In genomic region chr13:112486236-112486635, GRCm38 (mm10) we compare ENCODE assay signal across 25 mouse cellular contexts. TPM values are rescaled to one million over a fixed set of nuclear protein-coding genes. Genes with fewer than 3 reads are reported as not detected.
DNase-seq lines count a peak whose midpoint lies in the region; ATAC-seq and TF ChIP-seq lines count a peak whose summit lies in the region.
"Had no signal": no experiment of that assay in that cellular context is flagged by ENCODE, and none has a peak within 500 bp of the region (broad histone marks: within the 10 kb centered on the region; RNA-seq: fewer than 3 reads in every experiment).

No protein-coding gene starts in this region.

- H3K9me3 ChIP-seq in kidney, embryonic 16.5 days (ENCODE audit: low read length): no peaks in the 10 kb centered on the region
- H3K9me3 ChIP-seq in liver, embryonic 12.5 days (replicated peaks): peaks cover 4% of the 10 kb centered on the region; the same call in 1 of the 2 replicates
- H3K9me3 ChIP-seq: embryonic facial prominence, embryonic 13.5 days; forebrain, embryonic 12.5 days; forebrain, embryonic 15.5 days; hindbrain, embryonic 12.5 days; hindbrain, embryonic 15.5 days had no signal

- no peak overlapping the region for H3K4me3 ChIP-seq in kidney, embryonic 16.5 days (ENCODE audit: low read length)
- H3K4me3 ChIP-seq in liver, adult 2 months (ENCODE audit: insufficient read depth, low read depth, low read length): no peak overlapping the region
- H3K4me3 ChIP-seq in liver, embryonic 12.5 days: no peak overlapping the region
- H3K4me3 ChIP-seq in small intestine, adult 2 months (ENCODE audit: low read depth, low read length): no peak overlapping the region
- H3K4me3 ChIP-seq: embryonic facial prominence, embryonic 10.5 days; embryonic facial prominence, embryonic 13.5 days; erythroblast, embryonic 14.5 days; forebrain, embryonic 12.5 days; forebrain, embryonic 15.5 days; hindbrain, embryonic 12.5 days; hindbrain, embryonic 15.5 days had no signal

- no peaks in the 10 kb centered on the region for H3K27me3 ChIP-seq in kidney, embryonic 16.5 days (ENCODE audit: insufficient read depth, low read length)
- no peaks in the 10 kb centered on the region for H3K27me3 ChIP-seq in liver, adult 2 months (ENCODE audit: control insufficient read depth, insufficient read depth, low read length)
- H3K27me3 ChIP-seq in liver, embryonic 12.5 days (replicated peaks): no peaks in the 10 kb centered on the region
- H3K27me3 ChIP-seq in small intestine, adult 2 months (ENCODE audit: control insufficient read depth, insufficient read depth, low read length): no peaks in the 10 kb centered on the region
- H3K27me3 ChIP-seq: embryonic facial prominence, embryonic 13.5 days; forebrain, embryonic 12.5 days; forebrain, embryonic 15.5 days; hindbrain, embryonic 12.5 days; hindbrain, embryonic 15.5 days had no signal

- no peak for TF ChIP-seq CTCF in liver, adult 2 months (IDR thresholded peaks at IDR 0.05; ENCODE audit: low read depth, low read length)
- TF ChIP-seq CTCF in small intestine, adult 2 months (IDR thresholded peaks at IDR 0.05; ENCODE audit: extremely low read depth, insufficient read length, insufficient replicate concordance, low read depth, low read length): no peak

- H3K4me2 ChIP-seq in kidney, embryonic 16.5 days (replicated peaks; ENCODE audit: low read depth, low read length): no peak overlapping the region
- no peak overlapping the region for H3K4me2 ChIP-seq in liver, embryonic 12.5 days
- H3K4me2 ChIP-seq: embryonic facial prominence, embryonic 13.5 days; forebrain, embryonic 12.5 days; forebrain, embryonic 15.5 days; heart, embryonic 11.5 days; hindbrain, embryonic 12.5 days; hindbrain, embryonic 15.5 days had no signal

- no peak for TF ChIP-seq POLR2A in liver, adult 2 months (IDR thresholded peaks at IDR 0.05; ENCODE audit: extremely low read depth, insufficient read depth, low read length)
- no peak for TF ChIP-seq POLR2A in small intestine, adult 2 months (IDR thresholded peaks at IDR 0.05; ENCODE audit: low read depth, low read length)

- no peak for ATAC-seq in kidney, embryonic 16.5 days (ENCODE audit: low FRiP score, low TSS enrichment)
- ATAC-seq in liver, embryonic 12.5 days: no peak
- ATAC-seq: activated CD4-positive, CD25-positive, alpha-beta regulatory T cell, adult 4 months; CD4-positive, CD25-positive, alpha-beta regulatory T cell, adult 4 months; forebrain, embryonic 15.5 days had no signal

- H3K4me1 ChIP-seq in kidney, embryonic 16.5 days (ENCODE audit: insufficient read depth, low read length): no peaks in the 10 kb centered on the region
- peaks cover 7% of the 10 kb centered on the region; the same call in 1 of the 2 replicates for H3K4me1 ChIP-seq in liver, adult 2 months (ENCODE audit: control insufficient read depth, insufficient read depth, low read length)
- H3K4me1 ChIP-seq in liver, embryonic 12.5 days: peaks cover 14% of the 10 kb centered on the region
- no peaks in the 10 kb centered on the region for H3K4me1 ChIP-seq in small intestine, adult 2 months (ENCODE audit: control insufficient read depth, insufficient read depth, insufficient read length, low read length)
- H3K4me1 ChIP-seq: embryonic facial prominence, embryonic 10.5 days; forebrain, embryonic 12.5 days; forebrain, embryonic 15.5 days; hindbrain, embryonic 12.5 days; hindbrain, embryonic 15.5 days had no signal

- DNase-seq in kidney, adult 11 months: peak; percentile 80
- DNase-seq in kidney, postnatal 4 days: no peak
- peak; percentile 61 to 69 for DNase-seq in kidney, adult 8-10 months
- DNase-seq in liver, adult 2 months (ENCODE audit: extremely low read depth, low read depth, low spot score): peak; percentile 95
- DNase-seq in cerebellum, adult 8-10 months: no peak
- DNase-seq: adrenal gland, adult 8-10 months; adrenal gland, postnatal 25 days; cerebellum, adult 11-12 months; cerebellum, adult 9-10 months; cerebellum, postnatal 25 days; embryo, embryonic 11 days; gastrocnemius, postnatal 25 days had no signal

- 97% methylated on average over 5 of the region's 5 CpGs for WGBS in kidney, embryonic 16.5 days
- WGBS in liver, adult 2 months: 43% methylated on average over 5 of the region's 5 CpGs
- 75% methylated on average over 5 of the region's 5 CpGs for WGBS in liver, embryonic 12.5 days (ENCODE audit: insufficient replicate concordance)
- WGBS in small intestine, adult 2 months: 57% methylated on average over 5 of the region's 5 CpGs

- no peak overlapping the region for H3K9ac ChIP-seq in kidney, embryonic 16.5 days (replicated peaks; ENCODE audit: low read length)
- no peak overlapping the region for H3K9ac ChIP-seq in liver, adult 2 months (ENCODE audit: low read depth, low read length)
- H3K9ac ChIP-seq in liver, embryonic 12.5 days: no peak overlapping the region
- H3K9ac ChIP-seq: embryonic facial prominence, embryonic 13.5 days; forebrain, embryonic 12.5 days; forebrain, embryonic 15.5 days; hindbrain, embryonic 12.5 days; hindbrain, embryonic 15.5 days had no signal

- H3K79me2 ChIP-seq in liver, adult 2 months (ENCODE audit: control insufficient read depth, insufficient read depth, low read length): no peaks in the 10 kb centered on the region

- H3K36me3 ChIP-seq in kidney, embryonic 16.5 days (ENCODE audit: insufficient read depth, low read length): peaks cover 54% of the 10 kb centered on the region
- peaks cover 70% of the 10 kb centered on the region for H3K36me3 ChIP-seq in liver, adult 2 months (ENCODE audit: control insufficient read depth, insufficient read depth, low read length)
- H3K36me3 ChIP-seq in liver, embryonic 12.5 days: peaks cover 44% of the 10 kb centered on the region
- H3K36me3 ChIP-seq in small intestine, adult 2 months (ENCODE audit: control insufficient read depth, insufficient read depth, low read length): peaks cover 36% of the 10 kb centered on the region

- H3K27ac ChIP-seq in kidney, embryonic 16.5 days (ENCODE audit: low read length): no peak overlapping the region
- H3K27ac ChIP-seq in liver, adult 2 months (replicated peaks; ENCODE audit: insufficient read depth, low read depth, low read length): peak overlapping the region; percentile 36
- H3K27ac ChIP-seq in liver, embryonic 12.5 days: no peak overlapping the region
- peak overlapping the region; percentile 27; the same call in 1 of the 2 replicates for H3K27ac ChIP-seq in small intestine, adult 2 months (ENCODE audit: insufficient read depth, low read depth, low read length)
- H3K27ac ChIP-seq: embryonic facial prominence, embryonic 10.5 days; embryonic facial prominence, embryonic 13.5 days; forebrain, embryonic 12.5 days; forebrain, embryonic 15.5 days; hindbrain, embryonic 12.5 days; hindbrain, embryonic 15.5 days had no signal

RNA-seq across cellular contexts. Expression of gene Il6st, which starts 22.4 kb away (rescaled TPM):
- polyA plus RNA-seq in kidney, embryonic 16.5 days (2015; fragmentation: Nextera tagmentation; extraction: Ambion mirVana): 40.3 and 41.9 TPM in 2 replicates
- total RNA-seq in liver, adult 2 months (2014; rRNA removed): 70.2 and 82.8 TPM in 2 replicates
- polyA plus RNA-seq in liver, adult 2 months (2012; rRNA removed): 16.0 and 18.9 TPM in 2 replicates
- polyA plus RNA-seq in liver, embryonic 12.5 days (2016; fragmentation: Nextera tagmentation; extraction: Ambion mirVana): 10.1 and 11.1 TPM in 2 replicates
- 6.3 and 8.3 TPM in 2 replicates for polyA plus RNA-seq in small intestine, adult 2 months (2012; rRNA removed)

Comparison
In these comparisons a context has a peak if more than half of its experiments do, and no peak if none do; other contexts are left out.
1. DNase-seq: peak in kidney, adult 11 months (single experiment), kidney, adult 8-10 months (2 of 2) and liver, adult 2 months (single experiment); none in kidney, postnatal 4 days (0 of 2) and cerebellum, adult 8-10 months (single experiment).
2. H3K27ac ChIP-seq: peak in liver, adult 2 months (single experiment) and small intestine, adult 2 months (single experiment); none in kidney, embryonic 16.5 days (single experiment) and liver, embryonic 12.5 days (single experiment).